Mouse (Mus musculus) midbrain, embryonic 15.5 days (tissue): Measurements from ENCODE around the gene Fbxw8. TPM values are rescaled to one million over a fixed set of nuclear protein-coding genes. Genes with fewer than 3 reads are reported as not detected.

Experiments used
- ATAC-seq: fragments of 200-750 bp; cut with Nextera tagmentation; replicated peaks from 2 replicates; pipeline ENCODE4 v1.8.0; 2017; ENCODE audit warnings: moderate TSS enrichment
- H3K27ac ChIP-seq: fragments of 300-500 bp; sonication (generic); 2 replicates; pipeline ENCODE4 v1.5.1; 2015; ENCODE audit warnings: mild to moderate bottlenecking, inconsistent platforms
- H3K27me3 ChIP-seq: fragments of 300-500 bp; sonication (generic); replicated peaks from 2 replicates; pipeline ENCODE4 v1.6.1; 2015; ENCODE audit warnings: inconsistent platforms
- H3K36me3 ChIP-seq: fragments of 300-500 bp; sonication (generic); replicated peaks from 2 replicates; pipeline ENCODE4 v1.6.1; 2015; ENCODE audit warnings: inconsistent platforms
- H3K4me1 ChIP-seq: fragments of 300-500 bp; sonication (generic); 2 replicates; pipeline ENCODE4 v1.6.1; 2015; ENCODE audit warnings: inconsistent platforms
- H3K4me2 ChIP-seq: fragments of 300-500 bp; sonication (generic); 2 replicates; pipeline ENCODE4 v1.6.1; 2015; ENCODE audit warnings: inconsistent platforms, mild to moderate bottlenecking, moderate library complexity
- H3K4me3 ChIP-seq: fragments of 300-500 bp; sonication (generic); 2 replicates; pipeline ENCODE4 v1.5.1; 2015; ENCODE audit warnings: mild to moderate bottlenecking, inconsistent platforms
- H3K9ac ChIP-seq: fragments of 300-500 bp; sonication (generic); 2 replicates; pipeline ENCODE4 v1.6.1; 2015; ENCODE audit warnings: mild to moderate bottlenecking, inconsistent platforms
- H3K9me3 ChIP-seq: fragments of 300-500 bp; sonication (generic); 2 replicates; pipeline ENCODE4 v1.6.1; 2016; ENCODE audit warnings: inconsistent platforms
- WGBS: fragments of 180-500 bp; shearing (Covaris S2); methylation state at CpG from one replicate; pipeline ENCODE4 v1.1.7; 2015; ENCODE audit warnings: mixed read lengths; 5-methylcytosine and 5-hydroxymethylcytosine counted together
- polyA plus RNA-seq: library from polyadenylated mRNA; unstranded; fragments of >200 nt; fragmentation: Nextera tagmentation; extraction: Ambion mirVana; gene quantifications from 2 replicates; pipeline ENCODE4 v1.2.1, GENCODE M21; 2015

Fbxw8 gene
- polyA plus RNA-seq, 1 experiment from 2014 or later, result 20.0 TPM

DNA sequence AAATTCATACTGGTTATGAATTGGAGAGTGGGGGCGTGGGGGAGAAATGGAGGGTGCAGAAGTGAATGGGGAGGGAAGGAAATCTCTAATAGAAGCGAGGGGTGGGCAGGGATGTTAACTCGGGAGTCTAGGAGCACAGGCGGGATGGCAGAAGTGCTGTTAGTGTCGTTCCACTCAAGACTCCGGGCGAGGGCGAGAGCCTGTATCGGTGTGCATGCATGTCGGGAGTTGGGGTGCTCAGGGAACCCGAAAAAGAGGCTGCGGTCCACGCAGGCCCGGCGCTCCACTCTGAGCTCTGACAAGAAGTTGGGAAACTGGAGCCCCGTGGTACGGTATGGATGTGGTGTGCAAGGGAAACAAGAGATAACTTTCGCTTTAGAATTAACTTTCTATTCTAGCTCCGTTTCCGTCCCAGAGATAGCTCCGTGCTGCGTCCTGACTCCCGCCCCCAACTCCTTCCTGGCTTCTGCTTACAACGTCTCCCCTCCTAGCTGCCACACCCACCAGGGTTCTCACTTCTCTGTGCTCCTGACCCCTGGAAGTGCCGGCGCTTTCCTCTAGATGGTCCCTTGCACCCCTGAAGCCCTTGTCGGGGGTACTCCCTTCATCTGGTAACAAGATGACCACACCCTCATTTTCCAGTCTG lies 16.9 kb upstream of the Fbxw8 start:
- H3K9me3 ChIP-seq, result no peaks in the 10 kb centered on the region
- peaks cover 63% of the 10 kb centered on the region for H3K27me3 ChIP-seq
- no peak for ATAC-seq
- H3K4me1 ChIP-seq, result peaks cover 28% of the 10 kb centered on the region
- no peak overlapping the region for H3K27ac ChIP-seq
- peak overlapping the region; percentile 86 for H3K4me2 ChIP-seq
- no peaks in the 10 kb centered on the region for H3K36me3 ChIP-seq
- no peak overlapping the region for H3K9ac ChIP-seq
- WGBS, result under 1% methylated on average over 27 of the region's 27 CpGs
- H3K4me3 ChIP-seq, result peak overlapping the region; percentile 51

- Histone ChIP-seq H3K36me3 (no peaks in the 10 kb centered on the region), H3K4me3 (peak overlapping the region; percentile 51), H3K9me3 (no peaks in the 10 kb centered on the region), H3K27ac (no peak overlapping the region), H3K4me1 (peaks cover 28% of the 10 kb centered on the region), H3K27me3 (peaks cover 63% of the 10 kb centered on the region), H3K9ac (no peak overlapping the region), H3K4me2 (peak overlapping the region; percentile 86)
- WGBS, result 0% methylated on average over 36 of the region's 36 CpGs
- ATAC-seq, result no peak
Measured at GRCm38 (mm10) chr5:118171665-118172064, 16.4 kb upstream of the Fbxw8 start.

- Histone ChIP-seq H3K27ac (no peak overlapping the region), H3K36me3 (no peaks in the 10 kb centered on the region), H3K4me1 (peaks cover 28% of the 10 kb centered on the region), H3K27me3 (peaks cover 67% of the 10 kb centered on the region), H3K4me2 (peak overlapping the region; percentile 86), H3K9me3 (no peaks in the 10 kb centered on the region), H3K9ac (no peak overlapping the region), H3K4me3 (peak overlapping the region; percentile 51)
- WGBS, result 1% methylated on average over 25 of the region's 25 CpGs
- ATAC-seq, result no peak
Measured at GRCm38 (mm10) chr5:118170888-118171529, 15.7 kb upstream of the Fbxw8 start.

DNA sequence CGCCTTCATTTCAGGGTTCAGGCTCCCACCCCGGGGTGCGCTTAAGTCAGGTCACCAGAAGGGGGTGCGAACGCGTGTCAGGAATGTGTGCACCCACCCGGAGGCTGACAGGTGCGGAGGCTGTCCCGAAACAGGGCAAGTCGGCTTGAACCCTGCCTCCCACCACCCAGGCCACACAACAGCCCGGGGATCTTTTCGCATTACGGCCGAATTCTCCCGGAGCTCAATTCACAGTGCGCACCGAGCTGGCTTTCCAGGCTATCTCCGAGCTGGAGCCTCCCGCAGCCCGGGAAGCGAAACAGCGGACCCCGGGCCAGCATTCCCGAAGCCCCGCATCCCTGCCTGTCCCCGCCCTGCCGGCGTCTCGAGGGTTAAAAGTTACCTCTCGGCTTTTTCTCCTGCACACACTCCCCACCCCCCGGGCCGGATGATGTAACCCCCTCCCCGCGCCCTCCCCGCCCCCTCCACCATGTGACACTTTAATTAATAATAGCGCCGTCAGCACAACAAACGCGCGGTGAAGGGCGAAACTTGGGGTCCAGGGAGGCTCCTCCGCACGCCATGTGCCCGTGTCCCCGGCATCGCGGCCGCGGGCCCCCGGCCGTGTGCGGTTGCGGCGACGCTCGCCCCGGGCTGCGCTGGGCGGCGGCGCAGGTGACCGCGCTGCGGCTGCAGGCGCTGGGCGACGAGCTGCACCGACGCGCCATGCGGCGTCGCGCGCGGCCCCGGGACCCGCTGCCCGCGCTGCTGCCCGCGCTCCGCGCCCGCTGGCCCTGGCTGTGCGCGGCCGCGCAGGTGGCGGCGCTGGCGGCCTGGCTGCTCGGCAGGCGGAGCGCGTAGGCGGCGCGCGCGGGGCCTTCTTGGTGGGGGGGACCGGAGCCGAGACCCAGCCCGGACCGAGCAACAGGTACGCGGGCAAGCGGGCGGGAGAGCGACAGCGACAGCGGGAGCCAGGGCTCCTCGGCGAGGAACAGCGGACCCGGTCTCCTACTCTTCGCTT lies 14.3 kb upstream of the Fbxw8 start:
- peaks cover 24% of the 10 kb centered on the region for H3K4me1 ChIP-seq
- WGBS, result under 1% methylated on average over 103 of the region's 117 CpGs
- peak overlapping the region; percentile 43 for H3K9ac ChIP-seq
- peak; percentile 69 for ATAC-seq
- H3K27ac ChIP-seq, result no peak overlapping the region
- no peaks in the 10 kb centered on the region for H3K36me3 ChIP-seq
- H3K4me2 ChIP-seq, result peak overlapping the region; percentile 86
- H3K27me3 ChIP-seq, result peaks cover 66% of the 10 kb centered on the region
- H3K4me3 ChIP-seq, result peak overlapping the region; percentile 51
- H3K9me3 ChIP-seq, result no peaks in the 10 kb centered on the region

DNA sequence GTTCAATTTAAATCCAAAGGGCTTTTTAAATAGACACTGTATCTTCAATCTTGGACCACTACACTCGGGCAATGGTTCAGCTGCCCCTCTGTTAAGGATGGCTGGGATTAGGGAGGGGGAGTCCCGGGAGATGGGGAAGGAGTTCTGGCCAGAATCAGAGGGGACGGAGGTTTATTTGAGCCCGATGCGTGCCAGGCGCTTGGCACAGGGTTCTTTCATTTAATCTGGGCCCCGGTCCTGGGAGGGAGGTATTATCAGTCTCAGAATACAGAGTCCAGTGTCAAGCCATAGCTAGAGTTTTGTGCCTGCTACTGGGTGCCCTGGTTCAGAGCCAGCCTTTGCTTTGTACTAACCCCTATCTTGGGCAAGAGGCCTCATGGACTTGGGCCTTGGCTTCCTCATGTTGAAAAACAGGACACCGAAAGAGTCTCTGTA lies 12.3 kb upstream of the Fbxw8 start:
- peaks cover 21% of the 10 kb centered on the region for H3K4me1 ChIP-seq
- ATAC-seq, result 0 out of 2 replicates have a peak, but pooled peaks have one; percentile 3
- H3K9me3 ChIP-seq, result no peaks in the 10 kb centered on the region
- H3K36me3 ChIP-seq, result no peaks in the 10 kb centered on the region
- no peak overlapping the region for H3K9ac ChIP-seq
- H3K27ac ChIP-seq, result no peak overlapping the region
- no peak overlapping the region for H3K4me3 ChIP-seq
- H3K27me3 ChIP-seq, result peaks cover 51% of the 10 kb centered on the region
- WGBS, result 47% methylated on average over 8 of the region's 8 CpGs
- no peak overlapping the region for H3K4me2 ChIP-seq

DNA sequence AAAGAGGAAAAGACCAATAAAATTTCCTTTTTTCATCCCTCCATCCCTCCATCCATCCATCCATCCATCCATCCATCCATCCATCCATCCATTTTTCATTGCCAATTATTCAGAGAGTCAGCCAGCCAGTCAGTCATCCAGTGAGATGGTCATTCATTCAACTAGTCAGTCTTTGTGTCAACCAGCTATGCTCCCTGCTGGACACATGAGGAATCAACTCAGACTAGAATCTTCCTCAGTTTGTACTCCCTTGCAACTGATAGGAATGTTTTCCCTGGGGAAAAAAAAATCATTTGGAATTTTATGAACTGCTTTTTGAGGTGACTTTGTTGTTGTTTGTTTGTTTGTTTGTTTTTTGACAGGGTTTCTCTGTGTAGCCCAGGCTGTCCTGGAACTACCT lies 10.2 kb upstream of the Fbxw8 start:
- H3K9me3 ChIP-seq, result no peaks in the 10 kb centered on the region

DNA sequence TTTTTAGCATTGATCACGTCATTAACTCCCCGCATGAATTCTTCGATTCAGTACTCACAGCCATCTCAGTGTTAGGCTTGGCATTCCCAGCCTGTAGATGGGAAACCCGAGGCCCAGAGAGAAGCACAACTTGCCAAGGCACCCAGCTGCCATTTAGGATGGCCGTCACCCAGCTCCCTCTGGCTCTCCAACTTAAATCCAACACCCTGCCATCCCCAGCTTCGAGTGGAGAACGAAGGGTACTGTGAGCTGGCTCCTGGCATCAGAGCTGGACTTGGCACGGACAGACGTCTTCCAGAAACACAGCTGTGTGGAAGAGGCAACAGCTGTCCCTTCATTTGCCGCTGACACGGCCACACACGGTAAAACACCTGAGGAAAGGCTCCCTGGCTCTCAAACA lies 9.3 kb upstream of the Fbxw8 start, which contains the start of gene Hrk:
Gene Hrk, plus strand, starts transcription at position 68 of the 400 bp plus-strand sequence.
- no peak within 1 kb of the TSS for H3K4me2 ChIP-seq
- 74% methylated on average over 12 of the region's 12 CpGs for WGBS
- peaks cover 40% of the 10 kb centered on the region for H3K27me3 ChIP-seq
- no peak within 1 kb of the TSS for H3K27ac ChIP-seq
- H3K36me3 ChIP-seq, result no peaks in the 10 kb centered on the region
- no peaks in the 10 kb centered on the region for H3K9me3 ChIP-seq
- H3K9ac ChIP-seq, result no peak within 1 kb of the TSS
- ATAC-seq, result no peak
- peaks cover 6% of the 10 kb centered on the region for H3K4me1 ChIP-seq
- H3K4me3 ChIP-seq, result no peak within 1 kb of the TSS

More for the DNA sequence above, 10.2 kb upstream of the Fbxw8 start:
- Histone ChIP-seq H3K36me3 (no peaks in the 10 kb centered on the region), H3K4me3 (no peak overlapping the region), H3K9ac (no peak overlapping the region), H3K27ac (no peak overlapping the region), H3K4me2 (no peak overlapping the region), H3K27me3 (peaks cover 42% of the 10 kb centered on the region), H3K4me1 (peaks cover 6% of the 10 kb centered on the region)
- ATAC-seq, result no peak

- whole genome bisulfite sequencing, result 37% methylated on average over 4 of the region's 4 CpGs
- H3K27me3 ChIP-seq, result peaks cover 16% of the 10 kb centered on the region
- no peak overlapping the region for H3K9ac ChIP-seq
- H3K4me2 ChIP-seq, result no peak overlapping the region
- H3K4me1 ChIP-seq, result no peaks in the 10 kb centered on the region
- no peak overlapping the region for H3K27ac ChIP-seq
- no peak overlapping the region for H3K4me3 ChIP-seq
- no peaks in the 10 kb centered on the region for H3K36me3 ChIP-seq
- ATAC-seq, result no peak
- H3K9me3 ChIP-seq, result no peaks in the 10 kb centered on the region
Measured at GRCm38 (mm10) chr5:118160691-118161090, 5.4 kb upstream of the Fbxw8 start.

DNA sequence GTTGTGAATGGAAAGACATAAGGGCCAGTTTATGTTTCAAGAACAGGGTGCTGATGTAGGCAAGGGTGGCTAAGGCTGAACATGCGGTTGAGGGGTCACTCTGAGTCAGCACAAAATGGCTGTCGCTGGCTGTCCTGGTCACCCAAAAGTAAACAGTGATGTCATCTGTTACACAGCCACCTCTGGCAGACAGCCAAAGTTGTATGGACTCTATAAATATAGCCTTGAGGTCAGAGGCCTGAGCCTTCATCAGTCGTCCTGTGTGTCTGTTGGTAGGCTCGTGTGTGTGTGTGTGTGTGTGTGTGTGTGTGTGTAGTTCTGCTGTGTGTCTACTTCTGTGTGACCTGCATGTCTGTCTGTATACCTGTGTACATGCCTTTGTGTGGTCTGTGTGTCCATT lies 1.7 kb upstream of the Fbxw8 start:
- 73% methylated on average over 4 of the region's 4 CpGs for WGBS
- Histone ChIP-seq H3K9ac (no peak overlapping the region), H3K4me2 (no peak overlapping the region), H3K4me3 (no peak overlapping the region), H3K4me1 (peaks cover 22% of the 10 kb centered on the region), H3K27me3 (peaks cover 4% of the 10 kb centered on the region), H3K36me3 (0 out of 2 replicates have a peak, but pooled peaks cover 2% of the 10 kb centered on the region), H3K9me3 (no peaks in the 10 kb centered on the region), H3K27ac (no peak overlapping the region)
- no peak for ATAC-seq

DNA sequence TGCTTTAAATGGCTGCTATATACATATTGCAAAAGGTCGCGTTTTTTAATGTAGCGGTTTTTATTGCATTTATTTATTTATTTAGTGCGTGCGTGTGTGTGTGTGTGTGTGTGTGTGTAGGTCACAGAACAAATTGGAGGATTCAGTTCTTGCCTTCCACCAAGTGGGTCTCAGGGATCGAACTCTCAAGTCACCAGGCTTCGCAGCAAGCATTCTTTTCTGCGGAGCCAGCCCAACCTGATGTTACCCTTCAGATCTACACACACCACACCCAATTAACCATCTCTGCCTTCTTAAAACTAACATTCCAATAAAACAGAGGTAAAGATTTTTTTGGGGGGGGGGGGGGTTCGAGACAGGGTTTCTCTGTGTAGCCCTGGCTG lies 292 bp upstream of the Fbxw8 start:
- ATAC-seq, result peak; percentile 17
- Histone ChIP-seq H3K4me1 (peaks cover 22% of the 10 kb centered on the region), H3K27ac (peak overlapping the region; percentile 71), H3K27me3 (no peaks in the 10 kb centered on the region), H3K4me2 (peak overlapping the region; percentile 76), H3K9ac (peak overlapping the region; percentile 91; the same call in 1 of the 2 replicates), H3K36me3 (0 out of 2 replicates have a peak, but pooled peaks cover 2% of the 10 kb centered on the region), H3K9me3 (no peaks in the 10 kb centered on the region), H3K4me3 (peak overlapping the region; percentile 98)
- WGBS, result 26% methylated on average over 9 of the region's 9 CpGs

DNA sequence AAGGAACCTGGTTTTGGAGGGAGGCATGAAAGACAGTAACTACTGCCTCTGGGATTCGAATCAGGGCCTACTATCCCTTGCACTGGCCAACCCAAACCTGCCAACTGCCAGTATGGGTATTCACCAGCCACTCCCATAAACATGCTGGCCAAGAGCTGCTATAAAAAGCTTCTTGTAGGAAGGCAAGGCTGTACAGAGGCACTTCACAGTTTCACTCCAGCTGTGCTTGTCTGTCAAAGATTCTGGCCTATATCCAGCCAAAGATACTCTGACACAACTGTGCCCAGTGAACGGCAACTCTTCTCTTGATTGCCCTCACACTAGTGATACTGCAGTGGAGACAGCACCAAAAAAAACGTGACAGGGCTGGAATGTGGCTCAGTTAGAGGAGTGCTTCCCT lies 5.6 kb downstream of the Fbxw8 start:
- H3K4me1 ChIP-seq, result peaks cover 47% of the 10 kb centered on the region
- H3K4me3 ChIP-seq, result no peak overlapping the region
- no peaks in the 10 kb centered on the region for H3K9me3 ChIP-seq
- 84% methylated on average over 3 of the region's 3 CpGs for WGBS
- no peak overlapping the region for H3K9ac ChIP-seq
- H3K27ac ChIP-seq, result no peak overlapping the region
- H3K27me3 ChIP-seq, result no peaks in the 10 kb centered on the region
- H3K4me2 ChIP-seq, result no peak overlapping the region
- 0 out of 2 replicates have a peak, but pooled peaks cover 2% of the 10 kb centered on the region for H3K36me3 ChIP-seq
- no peak for ATAC-seq

- 0 out of 2 replicates have a peak, but pooled peaks cover 2% of the 10 kb centered on the region for H3K36me3 ChIP-seq
- no peaks in the 10 kb centered on the region for H3K27me3 ChIP-seq
- no peak overlapping the region for H3K4me3 ChIP-seq
- H3K9me3 ChIP-seq, result no peaks in the 10 kb centered on the region
- 88% methylated on average over 10 of the region's 10 CpGs for WGBS
- no peak overlapping the region for H3K9ac ChIP-seq
- ATAC-seq, result no peak
- peaks cover 27% of the 10 kb centered on the region for H3K4me1 ChIP-seq
- H3K4me2 ChIP-seq, result no peak overlapping the region
- H3K27ac ChIP-seq, result peak overlapping the region; percentile 9; the same call in 1 of the 2 replicates
Measured at GRCm38 (mm10) chr5:118147264-118147663, 8.0 kb downstream of the Fbxw8 start.
